Mouse (Mus musculus) small intestine, adult 2 months (tissue): Measurements from ENCODE around the gene Rex1bd. TPM values are rescaled to one million over a fixed set of nuclear protein-coding genes. Genes with fewer than 3 reads are reported as not detected.

Experiments
- H3K27ac ChIP-seq: fragments of 200-500 bp; 2 replicates; pipeline ENCODE4 v1.5.1; 2012; ENCODE audit warnings: low read depth, low read length, control low read depth, inconsistent platforms; ENCODE audit not compliant: insufficient read depth
- H3K27me3 ChIP-seq: fragments of 200-500 bp; 2 replicates; pipeline ENCODE4 v1.6.1; 2012; ENCODE audit warnings: mild to moderate bottlenecking, moderate library complexity, low read length, inconsistent platforms; ENCODE audit not compliant: control insufficient read depth, insufficient read depth
- H3K36me3 ChIP-seq: fragments of 200-500 bp; 2 replicates; pipeline ENCODE4 v1.6.1; 2012; ENCODE audit warnings: mild to moderate bottlenecking, low read length, control low read depth, inconsistent platforms; ENCODE audit not compliant: control insufficient read depth, insufficient read depth
- H3K4me1 ChIP-seq: fragments of 200-500 bp; 2 replicates; pipeline ENCODE4 v1.6.1; 2012; ENCODE audit warnings: low read length, inconsistent platforms, mixed read lengths; ENCODE audit not compliant: control insufficient read depth, insufficient read depth, insufficient read length
- H3K4me3 ChIP-seq: fragments of 200-500 bp; 2 replicates; pipeline ENCODE4 v1.5.1; 2012; ENCODE audit warnings: low read depth, mild to moderate bottlenecking, control low read depth, inconsistent platforms, low read length, moderate library complexity
- CTCF ChIP-seq: fragments of 200-500 bp; IDR thresholded peaks from 2 replicates; pipeline ENCODE4 v1.5.1; 2012; ENCODE audit warnings: low read depth, mild to moderate bottlenecking, control low read depth, inconsistent platforms, low read length, moderate library complexity, mixed read lengths; ENCODE audit not compliant: insufficient replicate concordance, insufficient read length; ENCODE audit errors: extremely low read depth
- POLR2A ChIP-seq: fragments of 200-500 bp; IDR thresholded peaks from 2 replicates; pipeline ENCODE4 v1.6.1; 2012; ENCODE audit warnings: low read depth, mild to moderate bottlenecking, control low read depth, inconsistent platforms, low read length, moderate library complexity
- WGBS: fragments of 180-500 bp; shearing (Covaris S2); methylation state at CpG from one replicate; pipeline ENCODE4 v1.1.7; 2018; 5-methylcytosine and 5-hydroxymethylcytosine counted together
- polyA plus RNA-seq: library from polyadenylated mRNA; depleted of rRNA; stranded (reverse); fragments of >200 nt; gene quantifications from 2 replicates; pipeline ENCODE4 v1.2.3, GENCODE M21; 2012; rRNA removed

Gene Rex1bd
- polyA plus RNA-seq, 1 experiment, result 244 TPM

GRCm38 (mm10) chr8:70459636-70460035 lies 46.9 kb downstream of the Rex1bd start:
- Histone ChIP-seq H3K4me3 (no peak overlapping the region), H3K27ac (no peak overlapping the region), H3K27me3 (no peaks in the 10 kb centered on the region), H3K36me3 (no peaks in the 10 kb centered on the region), H3K4me1 (no peaks in the 10 kb centered on the region)
- TF ChIP-seq POLR2A (no peak), CTCF (no peak)
- 94% methylated on average over 2 of the region's 2 CpGs for whole genome bisulfite sequencing

GRCm38 (mm10) chr8:70458462-70458861 lies 48.1 kb downstream of the Rex1bd start:
- 77% methylated on average over 3 of the region's 3 CpGs for WGBS
- H3K4me1 ChIP-seq, result no peaks in the 10 kb centered on the region
- no peak for TF ChIP-seq CTCF
- no peak for TF ChIP-seq POLR2A
- no peaks in the 10 kb centered on the region for H3K36me3 ChIP-seq
- H3K27ac ChIP-seq, result no peak overlapping the region
- no peaks in the 10 kb centered on the region for H3K27me3 ChIP-seq
- H3K4me3 ChIP-seq, result no peak overlapping the region

GRCm38 (mm10) chr8:70457882-70458281 lies 48.7 kb downstream of the Rex1bd start:
- no peak overlapping the region for H3K27ac ChIP-seq
- H3K36me3 ChIP-seq, result no peaks in the 10 kb centered on the region
- TF ChIP-seq CTCF (no peak), POLR2A (no peak)
- 87% methylated on average over 6 of the region's 6 CpGs for WGBS
- no peak overlapping the region for H3K4me3 ChIP-seq
- no peaks in the 10 kb centered on the region for H3K27me3 ChIP-seq
- H3K4me1 ChIP-seq, result no peaks in the 10 kb centered on the region

DNA sequence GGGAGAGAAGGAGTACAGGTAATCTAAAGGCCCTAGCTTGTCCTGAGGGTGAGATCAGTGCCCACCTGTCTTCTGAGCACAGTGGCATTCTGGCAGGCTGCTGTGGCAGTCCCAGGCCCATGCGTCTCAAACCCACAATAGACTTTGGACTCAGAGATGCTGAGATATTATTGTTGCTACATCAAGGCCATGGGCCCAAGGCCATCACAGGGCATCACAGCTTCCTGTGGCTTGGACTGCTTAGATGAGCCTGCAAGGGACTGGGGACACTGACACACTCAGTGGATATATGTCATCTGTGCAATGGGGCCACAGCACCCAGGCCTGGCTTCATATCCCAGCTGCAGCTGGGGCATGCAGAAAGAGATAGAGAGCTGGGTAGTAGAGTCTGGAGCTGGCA lies 49.6 kb downstream of the Rex1bd start:
- Histone ChIP-seq H3K36me3 (0 out of 2 replicates have a peak, but pooled peaks cover 3% of the 10 kb centered on the region), H3K4me1 (no peaks in the 10 kb centered on the region), H3K4me3 (no peak overlapping the region), H3K27me3 (no peaks in the 10 kb centered on the region), H3K27ac (no peak overlapping the region)
- TF ChIP-seq CTCF (no peak), POLR2A (no peak)
- WGBS, result 54% methylated on average over 1 of the region's 1 CpGs

Other genes starting within 250 kb of the Rex1bd start
- gene Homer3, start 223.9 kb downstream of the Rex1bd start, polyA plus RNA-seq, result 4.8 and 9.4 TPM in 2 replicates
- 31.7 and 49.4 TPM in 2 replicates for gene Ddx49, start 204.3 kb downstream of the Rex1bd start, polyA plus RNA-seq
- 466 and 753 TPM in 2 replicates for gene Cope, start 204.2 kb downstream of the Rex1bd start, polyA plus RNA-seq
- 0.27 and 0.89 TPM in 2 replicates for gene Cers1, start 191.0 kb downstream of the Rex1bd start, polyA plus RNA-seq
- 1.1 and 1.6 TPM in 2 replicates for gene Gdf1, start 176.9 kb downstream of the Rex1bd start, polyA plus RNA-seq
- 29.1 and 43.8 TPM in 2 replicates for gene Upf1, start 153.5 kb downstream of the Rex1bd start, polyA plus RNA-seq
- gene Comp, start 133.2 kb downstream of the Rex1bd start, polyA plus RNA-seq, result 0.13 and 1.2 TPM in 2 replicates
- gene Crtc1, start 67.2 kb downstream of the Rex1bd start, polyA plus RNA-seq, result 9.4 and 15.1 TPM in 2 replicates
- gene Klhl26, start 29.8 kb downstream of the Rex1bd start, polyA plus RNA-seq, result 24.9 and 30.8 TPM in 2 replicates
- gene Tmem59l, start 19.4 kb downstream of the Rex1bd start, polyA plus RNA-seq, result 1.2 and 1.6 TPM in 2 replicates
- gene Crlf1, start 13.6 kb downstream of the Rex1bd start, polyA plus RNA-seq, result 2.3 and 27.3 TPM in 2 replicates
- 606 and 770 TPM in 2 replicates for gene Uba52, start 4.0 kb upstream of the Rex1bd start, polyA plus RNA-seq
- 300 and 623 TPM in 2 replicates for gene Fkbp8, start 21.0 kb upstream of the Rex1bd start, polyA plus RNA-seq
- gene Kxd1, start 21.2 kb upstream of the Rex1bd start, polyA plus RNA-seq, result 34.3 and 64.4 TPM in 2 replicates
- gene Ell, start 32.7 kb upstream of the Rex1bd start, polyA plus RNA-seq, result 20.5 and 45.6 TPM in 2 replicates
- 61.8 and 92.4 TPM in 2 replicates for gene Isyna1, start 87.6 kb upstream of the Rex1bd start, polyA plus RNA-seq
- 81.7 and 138 TPM in 2 replicates for gene Ssbp4, start 102.1 kb upstream of the Rex1bd start, polyA plus RNA-seq
- 6.7 and 7.1 TPM in 2 replicates for gene Lrrc25, start 109.4 kb upstream of the Rex1bd start, polyA plus RNA-seq
- 4.1 and 6.7 TPM in 2 replicates for gene Gdf15, start 125.7 kb upstream of the Rex1bd start, polyA plus RNA-seq
- 49.5 and 129 TPM in 2 replicates for gene Pgpep1, start 153.6 kb upstream of the Rex1bd start, polyA plus RNA-seq
- 109 and 152 TPM in 2 replicates for gene Lsm4, start 166.5 kb upstream of the Rex1bd start, polyA plus RNA-seq
- gene Jund, start 192.2 kb upstream of the Rex1bd start, polyA plus RNA-seq, result 419 and 1,098 TPM in 2 replicates
- gene Iqcn, start 196.7 kb upstream of the Rex1bd start, polyA plus RNA-seq, result 0.03 and 0.05 TPM in 2 replicates
- gene Gm3336, start 211.8 kb upstream of the Rex1bd start, polyA plus RNA-seq, result 42.0 and 73.6 TPM in 2 replicates
- 6.5 and 6.8 TPM in 2 replicates for gene Pde4c, start 217.0 kb upstream of the Rex1bd start, polyA plus RNA-seq
- gene Rab3a, start 247.9 kb upstream of the Rex1bd start, polyA plus RNA-seq, result 14.9 and 26.3 TPM in 2 replicates